Mouse (Mus musculus) liver, embryonic 14.5 days (tissue): ENCODE results near the gene Olfr401. TPM values are rescaled to one million over a fixed set of nuclear protein-coding genes. Genes with fewer than 3 reads are reported as not detected.
"Not testable (repeated sequence)": the region's sequence is repeated elsewhere in the genome, so short reads cannot be mapped to it uniquely, and the experiment has no call there.

Source experiments
- ATAC-seq: fragments of 200-750 bp; cut with Nextera tagmentation; 2 replicates; pipeline ENCODE4 v1.8.0; 2017; ENCODE audit warnings: moderate number of reproducible peaks, mild to moderate bottlenecking, moderate library complexity; ENCODE audit not compliant: insufficient read depth
- DNase-seq, 3 experiments: peaks; one replicate each; pipeline ENCODE4 v3.0.0-alpha.2; 2012 to 2013; ENCODE audit warnings: low read depth in 3 of 3, low spot score in 3 of 3
- H3K27ac ChIP-seq: fragments of 300-500 bp; sonication (generic); 2 replicates; pipeline ENCODE4 v1.5.1; 2014; ENCODE audit warnings: moderate library complexity, mild to moderate bottlenecking, control low read depth, inconsistent platforms
- H3K27me3 ChIP-seq: fragments of 300-500 bp; sonication (generic); 2 replicates; pipeline ENCODE4 v1.6.1; 2014; ENCODE audit warnings: mild to moderate bottlenecking, low read length, moderate library complexity; ENCODE audit not compliant: control insufficient read depth, insufficient read depth
- H3K36me3 ChIP-seq: fragments of 300-500 bp; sonication (generic); replicated peaks from 2 replicates; pipeline ENCODE4 v1.6.1; 2014; ENCODE audit warnings: low read depth; ENCODE audit not compliant: control insufficient read depth, insufficient read depth
- H3K4me1 ChIP-seq, 2 experiments: fragments of 200-500 bp in 1 of 2; fragments of 300-500 bp in 1 of 2; sonication (generic) in 1 of 2; replicated peaks; 2 replicates each; pipeline ENCODE4 v1.6.1; 2012 to 2014; ENCODE audit warnings: antibody characterized with exemption in 1 of 2, inconsistent platforms in 1 of 2, low read length in 1 of 2; ENCODE audit not compliant: control insufficient read depth in 2 of 2, insufficient read depth in 2 of 2
- H3K4me2 ChIP-seq: fragments of 300-500 bp; sonication (generic); 2 replicates; pipeline ENCODE4 v1.6.1; 2014; ENCODE audit warnings: low read depth, mild to moderate bottlenecking, control low read depth, moderate library complexity
- H3K4me3 ChIP-seq, 2 experiments: fragments of 200-500 bp in 1 of 2; fragments of 300-500 bp in 1 of 2; sonication (generic) in 1 of 2; 2 replicates each; pipeline ENCODE4 v1.5.1; 2012 to 2014; ENCODE audit warnings: low read depth in 2 of 2, low read length in 2 of 2, mild to moderate bottlenecking in 2 of 2, control low read depth in 1 of 2, inconsistent platforms in 1 of 2, moderate library complexity in 1 of 2; ENCODE audit not compliant: insufficient read depth in 1 of 2
- H3K9ac ChIP-seq: fragments of 300-500 bp; sonication (generic); replicated peaks from 2 replicates; pipeline ENCODE4 v1.6.1; 2014; ENCODE audit warnings: mild to moderate bottlenecking, control low read depth, moderate library complexity
- H3K9me3 ChIP-seq: fragments of 300-500 bp; sonication (generic); 2 replicates; pipeline ENCODE4 v1.6.1; 2016; ENCODE audit warnings: low read length, mixed read lengths; ENCODE audit not compliant: control insufficient read depth
- CTCF ChIP-seq: IDR thresholded peaks from 2 replicates; pipeline ENCODE4 v1.5.1; 2016; ENCODE audit warnings: antibody characterized with exemption, low read depth, control low read depth
- EP300 ChIP-seq: IDR thresholded peaks from 2 replicates; pipeline ENCODE4 v1.6.1; 2016; ENCODE audit warnings: antibody characterized with exemption, low read depth
- whole genome bisulfite sequencing: fragments of 180-500 bp; shearing (Covaris S2); extraction: QIAGEN DNeasy Blood & Tissue Kit; methylation state at CpG from one replicate; pipeline ENCODE4 v1.1.7; 2014; ENCODE audit not compliant: insufficient replicate concordance; 5-methylcytosine and 5-hydroxymethylcytosine counted together
- polyA plus RNA-seq, 2 experiments: library from polyadenylated mRNA; depleted of rRNA in 1 of 2; stranded (reverse) in 1 of 2; unstranded in 1 of 2; fragments of >200 nt; fragmentation: Nextera tagmentation in 1 of 2; extraction: Ambion mirVana in 1 of 2; gene quantifications; 2 replicates each; pipeline versions ENCODE4 v1.2.1 to v1.2.3; 2012 to 2014

The Olfr401 gene
- not detected in 2 replicates for polyA plus RNA-seq (2012; rRNA removed)
- polyA plus RNA-seq (2014; fragmentation: Nextera tagmentation; extraction: Ambion mirVana), result not detected in 2 replicates

DNA sequence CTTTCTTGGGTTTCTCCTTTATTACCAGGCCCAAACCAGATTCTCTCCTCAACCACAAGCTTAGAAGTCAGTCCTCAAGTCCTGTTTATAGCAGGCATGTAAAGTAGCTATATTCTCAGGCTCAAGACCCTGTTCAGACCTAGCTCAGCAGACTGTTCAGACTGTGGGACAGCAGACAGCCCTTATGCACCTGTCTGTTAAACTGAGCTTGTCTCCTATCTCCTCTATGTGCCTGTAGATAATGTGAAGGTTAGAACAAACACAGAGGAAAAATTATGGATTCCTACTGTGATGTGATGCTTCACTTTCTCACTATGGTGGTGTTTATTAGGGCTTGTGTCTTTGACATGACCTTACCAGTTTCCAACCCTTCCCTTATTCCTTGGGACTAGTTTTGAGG is at the start of gene Olfr401:
TSS of gene Olfr401 (plus strand) at position 301 of the 400 bp plus-strand sequence.
- H3K4me1 ChIP-seq, result no peaks in the 10 kb centered on the region
- H3K9me3 ChIP-seq, result no peaks in the 10 kb centered on the region
- DNase-seq (no peak), ATAC-seq (no peak)
- H3K4me3 ChIP-seq, result no peak within 1 kb of the TSS
- no peaks in the 10 kb centered on the region for H3K27me3 ChIP-seq
- no peak for TF ChIP-seq EP300
- no peak for TF ChIP-seq CTCF
- no peak within 1 kb of the TSS for H3K4me2 ChIP-seq
- no peak within 1 kb of the TSS for H3K9ac ChIP-seq
- no peak within 1 kb of the TSS for H3K27ac ChIP-seq
- H3K36me3 ChIP-seq, result no peaks in the 10 kb centered on the region

GRCm38 (mm10) chr11:74069655-74070054 is 43.9 kb upstream of the Olfr401 start, which contains the start of gene Zfp616:
Gene Zfp616, plus strand, starts transcription at chr11:74069955.
- WGBS, result 68% methylated on average over 1 of the region's 1 CpGs
- DNase-seq, result no peak

GRCm38 (mm10) chr11:74100724-74101123 is 12.8 kb upstream of the Olfr401 start:
- no peaks in the 10 kb centered on the region for H3K4me1 ChIP-seq
- no peaks in the 10 kb centered on the region for H3K27me3 ChIP-seq
- H3K9me3 ChIP-seq, result no peaks in the 10 kb centered on the region
- H3K4me3 ChIP-seq, result no peak overlapping the region
- H3K27ac ChIP-seq, result no peak overlapping the region
- TF ChIP-seq CTCF (no peak), EP300 (no peak)
- ATAC-seq, result no peak
- no peaks in the 10 kb centered on the region for H3K36me3 ChIP-seq
- no peak overlapping the region for H3K4me2 ChIP-seq
- no peak overlapping the region for H3K9ac ChIP-seq
- 8% methylated on average over 2 of the region's 2 CpGs for WGBS
- DNase-seq, result no peak

More at GRCm38 (mm10) chr11:74069655-74070054, 43.9 kb upstream of the Olfr401 start, which contains the start of gene Zfp616:
- TF ChIP-seq EP300 (no peak), CTCF (no peak)
- Histone ChIP-seq H3K36me3 (no peaks in the 10 kb centered on the region), H3K27ac (no peak within 1 kb of the TSS), H3K4me1 (no peaks in the 10 kb centered on the region), H3K4me2 (no peak within 1 kb of the TSS), H3K9me3 (no peaks in the 10 kb centered on the region), H3K27me3 (no peaks in the 10 kb centered on the region), H3K9ac (no peak within 1 kb of the TSS), H3K4me3 (no peak within 1 kb of the TSS)
- no peak for ATAC-seq

DNA sequence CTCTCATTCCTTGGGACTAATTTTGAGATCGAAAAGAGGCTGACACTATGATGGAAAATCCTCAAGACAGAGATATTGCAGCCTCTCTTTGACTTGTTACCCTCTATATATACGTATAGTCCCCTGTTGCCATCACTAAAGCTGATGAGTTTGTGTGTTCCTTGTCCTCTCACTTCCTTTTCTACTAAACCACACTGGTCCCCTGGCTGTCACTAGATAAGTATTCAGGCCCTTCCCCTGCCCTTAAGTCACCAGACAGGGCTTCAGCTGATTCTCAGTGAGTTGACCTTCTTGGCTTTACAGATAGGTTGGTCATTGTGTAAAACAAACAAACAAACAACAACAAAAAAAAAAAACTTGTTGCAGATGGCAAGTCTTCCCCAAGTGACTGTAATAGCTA is 12.0 kb upstream of the Olfr401 start:
- no peaks in the 10 kb centered on the region for H3K36me3 ChIP-seq
- no peak overlapping the region for H3K27ac ChIP-seq
- no peaks in the 10 kb centered on the region for H3K4me1 ChIP-seq
- no peak for DNase-seq
- no peak overlapping the region for H3K4me3 ChIP-seq
- H3K4me2 ChIP-seq, result no peak overlapping the region
- TF ChIP-seq CTCF (no peak), EP300 (no peak)
- H3K9me3 ChIP-seq, result no peaks in the 10 kb centered on the region
- no peak for ATAC-seq
- 13% methylated on average over 2 of the region's 2 CpGs for WGBS
- H3K27me3 ChIP-seq, result no peaks in the 10 kb centered on the region
- no peak overlapping the region for H3K9ac ChIP-seq

- no peak for DNase-seq
- H3K36me3 ChIP-seq, result no peaks in the 10 kb centered on the region
- H3K27me3 ChIP-seq, result no peaks in the 10 kb centered on the region
- no peak overlapping the region for H3K9ac ChIP-seq
- 18% methylated on average over 5 of the region's 5 CpGs for WGBS
- H3K4me1 ChIP-seq, result no peaks in the 10 kb centered on the region
- H3K4me3 ChIP-seq, result no peak overlapping the region
- no peak overlapping the region for H3K27ac ChIP-seq
- no peaks in the 10 kb centered on the region for H3K9me3 ChIP-seq
- TF ChIP-seq EP300, result no peak
- TF ChIP-seq CTCF, result no peak
- no peak for ATAC-seq
- no peak overlapping the region for H3K4me2 ChIP-seq
Observed at GRCm38 (mm10) chr11:74105066-74105465, 8.4 kb upstream of the Olfr401 start.

- DNase-seq, H3K9ac ChIP-seq, ATAC-seq, H3K4me2 ChIP-seq, H3K27ac ChIP-seq, H3K4me1 ChIP-seq, H3K36me3 ChIP-seq, H3K9me3 ChIP-seq, H3K4me3 ChIP-seq, H3K27me3 ChIP-seq: not testable (repeated sequence)
- WGBS, result 24% methylated on average over 1 of the region's 1 CpGs
Observed at GRCm38 (mm10) chr11:74140001-74140400, 26.5 kb downstream of the Olfr401 start.
